Mouse (Mus musculus) heart, postnatal 36 days (tissue): ENCODE data around the gene Ccnyl1. TPM values are rescaled to one million over a fixed set of nuclear protein-coding genes. Genes with fewer than 3 reads are reported as not detected.

Experiments used
- total RNA-seq, 2 experiments: library from RNA; stranded (reverse); gene quantifications; 2 replicates each; pipeline ENCODE4 v1.2.3; 2021

Gene Ccnyl1
- total RNA-seq, 2 experiments from 2014 or later: 15.5 to 18.2 TPM

Other genes with a start within 250 kb of the Ccnyl1 start
- gene Creb1, start 157.8 kb upstream of the Ccnyl1 start, total RNA-seq: 10 to 100 TPM; 22.7 to 25.6 TPM
- gene Mettl21a, start 73.2 kb upstream of the Ccnyl1 start, total RNA-seq: 1 to 10 TPM; 7.5 to 8.8 TPM
- gene Fzd5, start 47.3 kb downstream of the Ccnyl1 start, total RNA-seq: 1 to 10 TPM; 4.5 TPM